Mouse (Mus musculus) embryonic facial prominence, embryonic 15.5 days (tissue): ENCODE data around the gene Pold1. TPM values are rescaled to one million over a fixed set of nuclear protein-coding genes. Genes with fewer than 3 reads are reported as not detected.

ENCODE experiments used
- ATAC-seq: fragments of 200-750 bp; cut with Nextera tagmentation; 2 replicates; pipeline ENCODE4 v1.8.0; 2017; ENCODE audit warnings: low read depth, moderate TSS enrichment; ENCODE audit not compliant: insufficient number of reproducible peaks, low FRiP score, low TSS enrichment
- H3K27ac ChIP-seq: fragments of 300-500 bp; sonication (generic); replicated peaks from 2 replicates; pipeline ENCODE4 v1.5.1; 2015; ENCODE audit warnings: mild to moderate bottlenecking, inconsistent platforms
- H3K27me3 ChIP-seq: fragments of 300-500 bp; sonication (generic); 2 replicates; pipeline ENCODE4 v1.6.1; 2015; ENCODE audit warnings: inconsistent platforms
- H3K36me3 ChIP-seq: fragments of 300-500 bp; sonication (generic); 2 replicates; pipeline ENCODE4 v1.6.1; 2015; ENCODE audit warnings: mild to moderate bottlenecking, inconsistent platforms
- H3K4me1 ChIP-seq: fragments of 300-500 bp; sonication (generic); 2 replicates; pipeline ENCODE4 v1.6.1; 2015; ENCODE audit warnings: inconsistent platforms
- H3K4me2 ChIP-seq: fragments of 300-500 bp; sonication (generic); replicated peaks from 2 replicates; pipeline ENCODE4 v1.6.1; 2015; ENCODE audit warnings: mild to moderate bottlenecking, inconsistent platforms
- H3K4me3 ChIP-seq: fragments of 300-500 bp; sonication (generic); replicated peaks from 2 replicates; pipeline ENCODE4 v1.5.1; 2015; ENCODE audit warnings: mild to moderate bottlenecking, inconsistent platforms
- H3K9ac ChIP-seq: fragments of 300-500 bp; sonication (generic); 2 replicates; pipeline ENCODE4 v1.6.1; 2015; ENCODE audit warnings: inconsistent platforms
- H3K9me3 ChIP-seq: fragments of 300-500 bp; sonication (generic); replicated peaks from 2 replicates; pipeline ENCODE4 v1.6.1; 2016; ENCODE audit warnings: inconsistent platforms
- WGBS: fragments of 180-500 bp; shearing (Covaris S2); methylation state at CpG from one replicate; pipeline ENCODE4 v1.1.7; 2015; 5-methylcytosine and 5-hydroxymethylcytosine counted together
- polyA plus RNA-seq: library from polyadenylated mRNA; unstranded; fragments of >200 nt; fragmentation: Nextera tagmentation; extraction: Ambion mirVana; gene quantifications from 2 replicates; pipeline ENCODE4 v1.2.1, GENCODE M21; 2015

The Pold1 gene
- polyA plus RNA-seq, 1 experiment from 2014 or later = 86.2 TPM

- H3K36me3 ChIP-seq = no peaks in the 10 kb centered on the region
- ATAC-seq = no peak
- peaks cover 63% of the 10 kb centered on the region for H3K27me3 ChIP-seq
- H3K9ac ChIP-seq = no peak within 1 kb of the TSS
- no peak within 1 kb of the TSS for H3K4me3 ChIP-seq
- H3K9me3 ChIP-seq = no peaks in the 10 kb centered on the region
- H3K27ac ChIP-seq = no peak within 1 kb of the TSS
- H3K4me1 ChIP-seq = peaks cover 24% of the 10 kb centered on the region
- WGBS = 16% methylated on average over 12 of the region's 12 CpGs
- 0 out of 2 replicates have a peak within 1 kb of the TSS, but pooled peaks have one; percentile 17 for H3K4me2 ChIP-seq
Observed at GRCm38 (mm10) chr7:44524502-44524901, 24.1 kb downstream of the Pold1 start, which contains the start of gene Mybpc2. Gene Mybpc2 (minus strand): TSS chr7:44524656.

- peaks cover 21% of the 10 kb centered on the region for H3K4me1 ChIP-seq
- no peak overlapping the region for H3K27ac ChIP-seq
- peaks cover 52% of the 10 kb centered on the region for H3K27me3 ChIP-seq
- no peak overlapping the region for H3K4me2 ChIP-seq
- H3K4me3 ChIP-seq = no peak overlapping the region
- no peak overlapping the region for H3K9ac ChIP-seq
- no peak for ATAC-seq
- WGBS = 56% methylated on average over 2 of the region's 2 CpGs
- no peaks in the 10 kb centered on the region for H3K36me3 ChIP-seq
- H3K9me3 ChIP-seq = no peaks in the 10 kb centered on the region
Observed at GRCm38 (mm10) chr7:44523056-44523455, 25.6 kb downstream of the Pold1 start.

- peaks cover 50% of the 10 kb centered on the region for H3K27me3 ChIP-seq
- peaks cover 16% of the 10 kb centered on the region for H3K4me1 ChIP-seq
- H3K9ac ChIP-seq = no peak overlapping the region
- no peak overlapping the region for H3K27ac ChIP-seq
- H3K4me2 ChIP-seq = peak overlapping the region; percentile 33; the same call in 1 of the 2 replicates
- H3K4me3 ChIP-seq = no peak overlapping the region
- H3K9me3 ChIP-seq = no peaks in the 10 kb centered on the region
- WGBS = 3% methylated on average over 20 of the region's 20 CpGs
- ATAC-seq = no peak
- no peaks in the 10 kb centered on the region for H3K36me3 ChIP-seq
Observed at GRCm38 (mm10) chr7:44521710-44522109, 26.9 kb downstream of the Pold1 start.

GRCm38 (mm10) chr7:44520990-44521389, 27.7 kb downstream of the Pold1 start:
- ATAC-seq = no peak
- Histone ChIP-seq H3K9me3 (no peaks in the 10 kb centered on the region), H3K4me1 (peaks cover 16% of the 10 kb centered on the region), H3K27ac (no peak overlapping the region), H3K9ac (no peak overlapping the region), H3K36me3 (no peaks in the 10 kb centered on the region), H3K4me2 (no peak overlapping the region), H3K4me3 (no peak overlapping the region), H3K27me3 (peaks cover 46% of the 10 kb centered on the region)
- WGBS = 60% methylated on average over 3 of the region's 3 CpGs

GRCm38 (mm10) chr7:44519240-44519913, 29.3 kb downstream of the Pold1 start:
- WGBS = 64% methylated on average over 9 of the region's 9 CpGs

GRCm38 (mm10) chr7:44507491-44507890, 41.2 kb downstream of the Pold1 start:
- no peak for ATAC-seq
- H3K4me3 ChIP-seq = no peak overlapping the region
- no peaks in the 10 kb centered on the region for H3K36me3 ChIP-seq
- H3K4me2 ChIP-seq = no peak overlapping the region
- H3K4me1 ChIP-seq = no peaks in the 10 kb centered on the region
- H3K27ac ChIP-seq = no peak overlapping the region
- H3K27me3 ChIP-seq = peaks cover 7% of the 10 kb centered on the region; the same call in 1 of the 2 replicates
- H3K9ac ChIP-seq = no peak overlapping the region
- H3K9me3 ChIP-seq = no peaks in the 10 kb centered on the region

More at GRCm38 (mm10) chr7:44519240-44519913, 29.3 kb downstream of the Pold1 start:
- H3K36me3 ChIP-seq = no peaks in the 10 kb centered on the region
- H3K27me3 ChIP-seq = peaks cover 36% of the 10 kb centered on the region
- H3K9me3 ChIP-seq = no peaks in the 10 kb centered on the region
- peaks cover 5% of the 10 kb centered on the region for H3K4me1 ChIP-seq
- no peak overlapping the region for H3K27ac ChIP-seq
- ATAC-seq = no peak
- no peak overlapping the region for H3K9ac ChIP-seq
- no peak overlapping the region for H3K4me2 ChIP-seq
- no peak overlapping the region for H3K4me3 ChIP-seq

- ATAC-seq = no peak
- no peaks in the 10 kb centered on the region for H3K9me3 ChIP-seq
- H3K9ac ChIP-seq = no peak overlapping the region
- H3K4me1 ChIP-seq = peaks cover 7% of the 10 kb centered on the region; the same call in 1 of the 2 replicates
- no peak overlapping the region for H3K4me3 ChIP-seq
- no peak overlapping the region for H3K27ac ChIP-seq
- 33% methylated on average over 5 of the region's 5 CpGs for WGBS
- H3K27me3 ChIP-seq = no peaks in the 10 kb centered on the region; the same call in 1 of the 2 replicates
- H3K4me2 ChIP-seq = no peak overlapping the region
- no peaks in the 10 kb centered on the region for H3K36me3 ChIP-seq
Observed at GRCm38 (mm10) chr7:44501563-44502115, 47.0 kb downstream of the Pold1 start.

GRCm38 (mm10) chr7:44500046-44500445, 48.6 kb downstream of the Pold1 start:
- no peak overlapping the region for H3K4me2 ChIP-seq
- WGBS = 57% methylated on average over 17 of the region's 20 CpGs
- H3K9ac ChIP-seq = no peak overlapping the region
- H3K27me3 ChIP-seq = no peaks in the 10 kb centered on the region; the same call in 1 of the 2 replicates
- no peak overlapping the region for H3K4me3 ChIP-seq
- no peak for ATAC-seq
- no peaks in the 10 kb centered on the region for H3K36me3 ChIP-seq
- no peaks in the 10 kb centered on the region for H3K9me3 ChIP-seq
- no peak overlapping the region for H3K27ac ChIP-seq
- peaks cover 16% of the 10 kb centered on the region for H3K4me1 ChIP-seq

GRCm38 (mm10) chr7:44498922-44499321, 49.7 kb downstream of the Pold1 start:
- WGBS = 74% methylated on average over 1 of the region's 1 CpGs
- Histone ChIP-seq H3K4me1 (peaks cover 22% of the 10 kb centered on the region), H3K36me3 (peaks cover 5% of the 10 kb centered on the region; the same call in 1 of the 2 replicates), H3K4me2 (no peak overlapping the region), H3K9ac (no peak overlapping the region), H3K27me3 (no peaks in the 10 kb centered on the region; the same call in 1 of the 2 replicates), H3K27ac (no peak overlapping the region), H3K9me3 (no peaks in the 10 kb centered on the region), H3K4me3 (no peak overlapping the region)
- ATAC-seq = no peak

- H3K9me3 ChIP-seq = no peaks in the 10 kb centered on the region
- peak overlapping the region; percentile 86 for H3K4me3 ChIP-seq
- H3K27me3 ChIP-seq = no peaks in the 10 kb centered on the region; the same call in 1 of the 2 replicates
- H3K36me3 ChIP-seq = peaks cover 17% of the 10 kb centered on the region; the same call in 1 of the 2 replicates
- WGBS = 79% methylated on average over 10 of the region's 10 CpGs
- H3K4me1 ChIP-seq = peaks cover 22% of the 10 kb centered on the region
- ATAC-seq = no peak
- peak overlapping the region; percentile 70; the same call in 1 of the 2 replicates for H3K9ac ChIP-seq
- H3K4me2 ChIP-seq = peak overlapping the region; percentile 95
- no peak overlapping the region for H3K27ac ChIP-seq
Observed at GRCm38 (mm10) chr7:44497361-44498055, 51.1 kb downstream of the Pold1 start.

GRCm38 (mm10) chr7:44496771-44497109, 51.9 kb downstream of the Pold1 start:
- no peaks in the 10 kb centered on the region for H3K9me3 ChIP-seq
- H3K4me1 ChIP-seq = peaks cover 22% of the 10 kb centered on the region
- ATAC-seq = no peak
- H3K4me3 ChIP-seq = peak overlapping the region; percentile 86
- peaks cover 25% of the 10 kb centered on the region for H3K36me3 ChIP-seq
- H3K27ac ChIP-seq = peak overlapping the region; percentile 95
- under 1% methylated on average over 26 of the region's 26 CpGs for WGBS
- H3K4me2 ChIP-seq = peak overlapping the region; percentile 95
- no peaks in the 10 kb centered on the region; the same call in 1 of the 2 replicates for H3K27me3 ChIP-seq
- peak overlapping the region; percentile 70 for H3K9ac ChIP-seq
